Mouse (Mus musculus) olfactory bulb, adult 2 months (tissue): ENCODE results near the gene Stk24. TPM values are rescaled to one million over a fixed set of nuclear protein-coding genes. Genes with fewer than 3 reads are reported as not detected.
A peak's percentile ranks its signal among the peaks of the same experiment; 100 is the strongest.

Experiments used
- H3K27ac ChIP-seq: fragments of 200-500 bp; 2 replicates; pipeline ENCODE4 v1.5.1; 2012; ENCODE audit warnings: low read depth, low read length; ENCODE audit not compliant: insufficient read depth
- H3K4me1 ChIP-seq: fragments of 200-500 bp; 2 replicates; pipeline ENCODE4 v1.6.1; 2012; ENCODE audit warnings: low read length; ENCODE audit not compliant: control insufficient read depth, insufficient read depth
- H3K4me3 ChIP-seq: fragments of 200-500 bp; 2 replicates; pipeline ENCODE4 v1.5.1; 2012; ENCODE audit warnings: mild to moderate bottlenecking, low read depth, low read length, moderate library complexity; ENCODE audit not compliant: insufficient read depth
- CTCF ChIP-seq: fragments of 200-500 bp; IDR thresholded peaks from 2 replicates; pipeline ENCODE4 v1.5.1; 2012; ENCODE audit warnings: low read depth, mild to moderate bottlenecking, low read length, moderate library complexity; ENCODE audit not compliant: insufficient read depth
- POLR2A ChIP-seq: fragments of 200-500 bp; IDR thresholded peaks from 2 replicates; pipeline ENCODE4 v1.6.1; 2012; ENCODE audit warnings: mild to moderate bottlenecking, low read depth, low read length, moderate library complexity; ENCODE audit not compliant: insufficient read depth
- WGBS: fragments of 180-500 bp; shearing (Covaris S2); methylation state at CpG from one replicate; pipeline ENCODE4 v1.1.7; 2018; 5-methylcytosine and 5-hydroxymethylcytosine counted together
- polyA plus RNA-seq: library from polyadenylated mRNA; stranded (reverse); fragments of >200 nt; gene quantifications from 2 replicates; pipeline ENCODE4 v1.2.4, GENCODE M21; 2012; ENCODE audit warnings: low replicate concordance; ENCODE audit not compliant: missing spikeins, insufficient read depth, insufficient read length

Gene Stk24
- polyA plus RNA-seq, 1 experiment: not detected

GRCm38 (mm10) chr14:121346654-121347053 is 33.2 kb downstream of the Stk24 start:
- WGBS: 64% methylated on average over 4 of the region's 4 CpGs
- peaks cover 20% of the 10 kb centered on the region for H3K4me1 ChIP-seq

GRCm38 (mm10) chr14:121346053-121346452 is 33.8 kb downstream of the Stk24 start:
- Histone ChIP-seq H3K4me3 (no peak overlapping the region), H3K27ac (no peak overlapping the region), H3K4me1 (peaks cover 22% of the 10 kb centered on the region)
- 80% methylated on average over 4 of the region's 4 CpGs for WGBS
- TF ChIP-seq POLR2A: no peak
- TF ChIP-seq CTCF: peak; percentile 28; the same call in 1 of the 2 replicates

More at GRCm38 (mm10) chr14:121346654-121347053, 33.2 kb downstream of the Stk24 start:
- Histone ChIP-seq H3K27ac (no peak overlapping the region), H3K4me3 (no peak overlapping the region)
- TF ChIP-seq CTCF (no peak), POLR2A (no peak)

- 75% methylated on average over 5 of the region's 5 CpGs for WGBS
- Histone ChIP-seq H3K4me3 (no peak overlapping the region), H3K4me1 (peaks cover 31% of the 10 kb centered on the region), H3K27ac (no peak overlapping the region)
- no peak for TF ChIP-seq POLR2A
- TF ChIP-seq CTCF: no peak
Observed at GRCm38 (mm10) chr14:121344928-121345327, 34.9 kb downstream of the Stk24 start.

GRCm38 (mm10) chr14:121342885-121343284 is 36.9 kb downstream of the Stk24 start:
- peaks cover 42% of the 10 kb centered on the region for H3K4me1 ChIP-seq
- no peak overlapping the region for H3K27ac ChIP-seq
- H3K4me3 ChIP-seq: no peak overlapping the region
- 76% methylated on average over 3 of the region's 3 CpGs for WGBS
- TF ChIP-seq CTCF (no peak), POLR2A (no peak)

- Histone ChIP-seq H3K4me1 (peaks cover 39% of the 10 kb centered on the region), H3K27ac (no peak overlapping the region), H3K4me3 (no peak overlapping the region)
- no peak for TF ChIP-seq POLR2A
- TF ChIP-seq CTCF: no peak
- 63% methylated on average over 8 of the region's 8 CpGs for WGBS
Observed at GRCm38 (mm10) chr14:121339951-121340401, 39.8 kb downstream of the Stk24 start.

- 53% methylated on average over 18 of the region's 18 CpGs for WGBS
- no peak overlapping the region for H3K27ac ChIP-seq
- TF ChIP-seq POLR2A (no peak), CTCF (no peak)
- H3K4me1 ChIP-seq: peaks cover 38% of the 10 kb centered on the region
- no peak overlapping the region for H3K4me3 ChIP-seq
Observed at GRCm38 (mm10) chr14:121338819-121339573, 40.8 kb downstream of the Stk24 start.

GRCm38 (mm10) chr14:121330090-121330408 is 49.8 kb downstream of the Stk24 start:
- no peak for TF ChIP-seq POLR2A
- no peak for TF ChIP-seq CTCF
- H3K4me3 ChIP-seq: no peak overlapping the region
- H3K27ac ChIP-seq: no peak overlapping the region
- 71% methylated on average over 3 of the region's 3 CpGs for WGBS
- peaks cover 24% of the 10 kb centered on the region for H3K4me1 ChIP-seq

- Histone ChIP-seq H3K27ac (no peak overlapping the region), H3K4me3 (no peak overlapping the region), H3K4me1 (peaks cover 28% of the 10 kb centered on the region)
- WGBS: 82% methylated on average over 5 of the region's 5 CpGs
- no peak for TF ChIP-seq POLR2A
- no peak for TF ChIP-seq CTCF
Observed at GRCm38 (mm10) chr14:121329401-121330089, 50.3 kb downstream of the Stk24 start.

- Histone ChIP-seq H3K4me3 (no peak overlapping the region), H3K27ac (no peak overlapping the region), H3K4me1 (peaks cover 28% of the 10 kb centered on the region)
- WGBS: 87% methylated on average over 5 of the region's 5 CpGs
- TF ChIP-seq POLR2A (no peak), CTCF (no peak)
Observed at GRCm38 (mm10) chr14:121328878-121329277, 50.9 kb downstream of the Stk24 start.
